Mouse (Mus musculus) liver, embryonic 12.5 days (tissue): ENCODE measurements around the gene Atg101. TPM values are rescaled to one million over a fixed set of nuclear protein-coding genes. Genes with fewer than 3 reads are reported as not detected.

ENCODE experiments used
- ATAC-seq: fragments of 200-750 bp; cut with Nextera tagmentation; 2 replicates; pipeline ENCODE4 v1.8.0; 2017; ENCODE audit warnings: moderate number of reproducible peaks, mild to moderate bottlenecking, moderate library complexity
- H3K27ac ChIP-seq: fragments of 300-500 bp; sonication (generic); 2 replicates; pipeline ENCODE4 v1.5.1; 2016; ENCODE audit warnings: mild to moderate bottlenecking
- H3K27me3 ChIP-seq: fragments of 300-500 bp; sonication (generic); replicated peaks from 2 replicates; pipeline ENCODE4 v1.6.1; 2016; ENCODE audit warnings: mild to moderate bottlenecking, moderate library complexity
- H3K36me3 ChIP-seq: fragments of 300-500 bp; sonication (generic); 2 replicates; pipeline ENCODE4 v1.6.1; 2016; ENCODE audit warnings: mild to moderate bottlenecking, moderate library complexity
- H3K4me1 ChIP-seq: fragments of 300-500 bp; sonication (generic); 2 replicates; pipeline ENCODE4 v1.6.1; 2016
- H3K4me2 ChIP-seq: fragments of 300-500 bp; sonication (generic); 2 replicates; pipeline ENCODE4 v1.6.1; 2016; ENCODE audit warnings: mild to moderate bottlenecking, moderate library complexity
- H3K4me3 ChIP-seq: fragments of 300-500 bp; sonication (generic); 2 replicates; pipeline ENCODE4 v1.5.1; 2016; ENCODE audit warnings: mild to moderate bottlenecking, moderate library complexity
- H3K9ac ChIP-seq: fragments of 300-500 bp; sonication (generic); 2 replicates; pipeline ENCODE4 v1.6.1; 2016; ENCODE audit warnings: mild to moderate bottlenecking, moderate library complexity
- H3K9me3 ChIP-seq: fragments of 300-500 bp; sonication (generic); replicated peaks from 2 replicates; pipeline ENCODE4 v1.6.1; 2016; ENCODE audit warnings: mild to moderate bottlenecking, moderate library complexity
- WGBS: fragments of 180-500 bp; shearing (Covaris S2); methylation state at CpG from one replicate; pipeline ENCODE4 v1.1.7; 2016; ENCODE audit not compliant: insufficient replicate concordance; 5-methylcytosine and 5-hydroxymethylcytosine counted together
- polyA plus RNA-seq: library from polyadenylated mRNA; unstranded; fragments of >200 nt; fragmentation: Nextera tagmentation; extraction: Ambion mirVana; gene quantifications from 2 replicates; pipeline ENCODE4 v1.2.1, GENCODE M21; 2016

The Atg101 gene
- polyA plus RNA-seq, 1 experiment from 2014 or later = 31.7 TPM

- H3K4me1 ChIP-seq = peaks cover 7% of the 10 kb centered on the region; the same call in 1 of the 2 replicates
- 57% methylated on average over 13 of the region's 13 CpGs for WGBS
- no peak overlapping the region for H3K27ac ChIP-seq
- H3K27me3 ChIP-seq = no peaks in the 10 kb centered on the region
- no peaks in the 10 kb centered on the region for H3K9me3 ChIP-seq
- H3K4me2 ChIP-seq = no peak overlapping the region
- no peak overlapping the region for H3K4me3 ChIP-seq
- no peak overlapping the region for H3K9ac ChIP-seq
- H3K36me3 ChIP-seq = no peaks in the 10 kb centered on the region
- ATAC-seq = no peak
Measured at GRCm38 (mm10) chr15:101308440-101309348, 24.6 kb downstream of the Atg101 start.

DNA sequence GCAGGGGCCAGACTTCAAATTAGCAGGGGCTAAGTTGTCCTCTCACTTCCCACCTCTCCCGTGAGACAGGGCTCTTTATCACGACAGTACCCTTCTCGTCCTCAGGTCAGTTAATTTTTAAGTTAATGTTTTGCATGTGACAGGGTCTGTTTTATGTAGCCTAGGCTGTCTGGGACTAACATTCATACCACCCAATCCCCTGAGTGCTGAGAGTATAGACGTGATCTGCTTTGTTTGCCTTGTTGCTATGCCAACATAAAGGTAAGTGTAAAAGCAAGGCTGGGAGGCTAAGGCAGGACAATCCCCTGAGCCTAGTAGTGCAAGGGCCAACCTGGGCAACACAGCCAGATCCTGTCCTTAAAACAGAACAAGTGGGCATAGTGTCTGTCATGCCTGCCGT is 25.4 kb downstream of the Atg101 start:
- no peaks in the 10 kb centered on the region for H3K9me3 ChIP-seq
- H3K4me1 ChIP-seq = peaks cover 7% of the 10 kb centered on the region; the same call in 1 of the 2 replicates
- 38% methylated on average over 5 of the region's 5 CpGs for WGBS
- H3K27me3 ChIP-seq = no peaks in the 10 kb centered on the region
- H3K9ac ChIP-seq = no peak overlapping the region
- H3K36me3 ChIP-seq = no peaks in the 10 kb centered on the region
- H3K4me3 ChIP-seq = no peak overlapping the region
- ATAC-seq = no peak
- no peak overlapping the region for H3K27ac ChIP-seq
- no peak overlapping the region for H3K4me2 ChIP-seq

GRCm38 (mm10) chr15:101311087-101311770 is 27.2 kb downstream of the Atg101 start:
- Histone ChIP-seq H3K4me1 (peaks cover 11% of the 10 kb centered on the region; the same call in 1 of the 2 replicates), H3K27me3 (0 out of 2 replicates have a peak, but pooled peaks cover 1% of the 10 kb centered on the region), H3K9me3 (no peaks in the 10 kb centered on the region), H3K27ac (no peak overlapping the region), H3K9ac (no peak overlapping the region), H3K36me3 (no peaks in the 10 kb centered on the region), H3K4me2 (no peak overlapping the region), H3K4me3 (no peak overlapping the region)
- WGBS = 47% methylated on average over 14 of the region's 15 CpGs
- ATAC-seq = no peak

GRCm38 (mm10) chr15:101312006-101312405 is 27.9 kb downstream of the Atg101 start:
- Histone ChIP-seq H3K9ac (no peak overlapping the region), H3K27me3 (0 out of 2 replicates have a peak, but pooled peaks cover 9% of the 10 kb centered on the region), H3K4me3 (no peak overlapping the region), H3K4me1 (peaks cover 19% of the 10 kb centered on the region; the same call in 1 of the 2 replicates), H3K9me3 (no peaks in the 10 kb centered on the region), H3K27ac (no peak overlapping the region), H3K4me2 (no peak overlapping the region), H3K36me3 (no peaks in the 10 kb centered on the region)
- no peak for ATAC-seq
- WGBS = 62% methylated on average over 6 of the region's 6 CpGs

GRCm38 (mm10) chr15:101315378-101315777 is 31.3 kb downstream of the Atg101 start:
- 0 out of 2 replicates have a peak, but pooled peaks cover 9% of the 10 kb centered on the region for H3K27me3 ChIP-seq
- ATAC-seq = no peak
- H3K36me3 ChIP-seq = no peaks in the 10 kb centered on the region
- no peak overlapping the region for H3K9ac ChIP-seq
- no peak overlapping the region for H3K4me2 ChIP-seq
- 75% methylated on average over 4 of the region's 4 CpGs for WGBS
- no peak overlapping the region for H3K27ac ChIP-seq
- H3K4me1 ChIP-seq = peaks cover 39% of the 10 kb centered on the region
- no peaks in the 10 kb centered on the region for H3K9me3 ChIP-seq
- no peak overlapping the region for H3K4me3 ChIP-seq

GRCm38 (mm10) chr15:101315832-101316231 is 31.8 kb downstream of the Atg101 start:
- H3K36me3 ChIP-seq = no peaks in the 10 kb centered on the region
- H3K4me3 ChIP-seq = peak overlapping the region; percentile 29
- H3K4me2 ChIP-seq = peak overlapping the region; percentile 54
- H3K27ac ChIP-seq = no peak overlapping the region
- WGBS = 1% methylated on average over 11 of the region's 11 CpGs
- peak; percentile 42; the same call in 1 of the 2 replicates for ATAC-seq
- H3K4me1 ChIP-seq = peaks cover 43% of the 10 kb centered on the region
- H3K9ac ChIP-seq = 0 out of 2 replicates have a peak overlapping the region, but pooled peaks have one; percentile 8
- H3K9me3 ChIP-seq = no peaks in the 10 kb centered on the region
- 0 out of 2 replicates have a peak, but pooled peaks cover 9% of the 10 kb centered on the region for H3K27me3 ChIP-seq

- H3K4me2 ChIP-seq = peak overlapping the region; percentile 54
- no peaks in the 10 kb centered on the region for H3K9me3 ChIP-seq
- no peaks in the 10 kb centered on the region for H3K36me3 ChIP-seq
- peak overlapping the region; percentile 58; the same call in 1 of the 2 replicates for H3K27ac ChIP-seq
- 23% methylated on average over 13 of the region's 13 CpGs for WGBS
- H3K9ac ChIP-seq = 0 out of 2 replicates have a peak overlapping the region, but pooled peaks have one; percentile 8
- H3K4me1 ChIP-seq = peaks cover 49% of the 10 kb centered on the region
- ATAC-seq = no peak
- H3K4me3 ChIP-seq = peak overlapping the region; percentile 29
- H3K27me3 ChIP-seq = 0 out of 2 replicates have a peak, but pooled peaks cover 9% of the 10 kb centered on the region
Measured at GRCm38 (mm10) chr15:101316279-101316912, 32.3 kb downstream of the Atg101 start.

DNA sequence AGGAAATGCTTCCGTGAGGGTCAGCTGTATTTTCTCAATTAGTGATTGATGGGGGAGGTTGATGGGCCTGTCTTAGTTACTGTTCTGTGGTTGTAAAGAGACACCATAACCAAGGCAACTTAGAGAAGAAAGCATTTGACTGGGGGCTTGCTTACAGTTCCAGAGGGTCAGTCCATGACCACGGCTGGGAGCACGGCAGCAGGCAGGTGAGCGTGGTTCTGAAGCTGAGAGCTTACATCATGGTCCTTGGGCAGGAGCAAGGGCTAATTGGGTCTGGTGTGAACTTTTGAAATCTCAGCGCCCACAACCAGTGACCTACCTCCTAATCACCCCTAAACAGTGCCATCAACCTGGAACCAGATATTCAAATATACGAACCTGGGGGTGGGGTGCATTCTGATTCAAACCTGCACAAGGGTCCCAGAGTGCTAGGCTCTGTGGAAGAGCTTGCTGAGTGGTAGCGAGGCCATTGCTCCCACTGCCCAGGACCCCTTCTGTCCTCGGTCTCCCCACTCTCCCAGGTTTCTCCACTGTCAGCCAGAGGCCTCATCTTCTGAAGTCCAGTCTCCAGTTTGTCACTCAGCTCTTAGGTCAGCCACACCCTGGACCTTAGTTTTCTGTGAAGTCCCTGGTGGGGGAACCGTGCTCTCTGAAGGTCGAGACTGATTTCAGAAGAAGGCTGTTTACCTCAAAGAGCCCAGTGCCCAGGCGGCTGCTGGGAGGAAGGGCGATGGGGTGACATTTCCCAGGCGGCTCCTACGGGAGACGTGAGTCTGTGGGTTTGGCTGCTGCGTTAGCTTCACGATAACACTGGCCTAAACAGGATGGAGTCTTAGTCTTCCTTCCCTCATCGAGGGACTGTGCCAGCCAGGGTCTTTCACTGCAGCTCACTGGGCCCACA is 33.1 kb downstream of the Atg101 start:
- Histone ChIP-seq H3K4me2 (peak overlapping the region; percentile 54), H3K27ac (peak overlapping the region; percentile 58), H3K36me3 (no peaks in the 10 kb centered on the region), H3K9ac (0 out of 2 replicates have a peak overlapping the region, but pooled peaks have one; percentile 8), H3K4me3 (peak overlapping the region; percentile 29; the same call in 1 of the 2 replicates), H3K27me3 (peaks cover 13% of the 10 kb centered on the region; the same call in 1 of the 2 replicates), H3K4me1 (peaks cover 50% of the 10 kb centered on the region), H3K9me3 (no peaks in the 10 kb centered on the region)
- 29% methylated on average over 18 of the region's 18 CpGs for WGBS
- no peak for ATAC-seq

- Histone ChIP-seq H3K4me3 (no peak overlapping the region), H3K4me2 (0 out of 2 replicates have a peak overlapping the region, but pooled peaks have one; percentile 54), H3K27ac (peak overlapping the region; percentile 58; the same call in 1 of the 2 replicates), H3K4me1 (peaks cover 50% of the 10 kb centered on the region), H3K9me3 (no peaks in the 10 kb centered on the region), H3K9ac (no peak overlapping the region), H3K27me3 (peaks cover 18% of the 10 kb centered on the region; the same call in 1 of the 2 replicates), H3K36me3 (no peaks in the 10 kb centered on the region)
- WGBS = 40% methylated on average over 2 of the region's 2 CpGs
- ATAC-seq = no peak
Measured at GRCm38 (mm10) chr15:101317814-101318500, 33.9 kb downstream of the Atg101 start.
